Mouse (Mus musculus): ENCODE results near the gene Ccnt1.

DNA sequence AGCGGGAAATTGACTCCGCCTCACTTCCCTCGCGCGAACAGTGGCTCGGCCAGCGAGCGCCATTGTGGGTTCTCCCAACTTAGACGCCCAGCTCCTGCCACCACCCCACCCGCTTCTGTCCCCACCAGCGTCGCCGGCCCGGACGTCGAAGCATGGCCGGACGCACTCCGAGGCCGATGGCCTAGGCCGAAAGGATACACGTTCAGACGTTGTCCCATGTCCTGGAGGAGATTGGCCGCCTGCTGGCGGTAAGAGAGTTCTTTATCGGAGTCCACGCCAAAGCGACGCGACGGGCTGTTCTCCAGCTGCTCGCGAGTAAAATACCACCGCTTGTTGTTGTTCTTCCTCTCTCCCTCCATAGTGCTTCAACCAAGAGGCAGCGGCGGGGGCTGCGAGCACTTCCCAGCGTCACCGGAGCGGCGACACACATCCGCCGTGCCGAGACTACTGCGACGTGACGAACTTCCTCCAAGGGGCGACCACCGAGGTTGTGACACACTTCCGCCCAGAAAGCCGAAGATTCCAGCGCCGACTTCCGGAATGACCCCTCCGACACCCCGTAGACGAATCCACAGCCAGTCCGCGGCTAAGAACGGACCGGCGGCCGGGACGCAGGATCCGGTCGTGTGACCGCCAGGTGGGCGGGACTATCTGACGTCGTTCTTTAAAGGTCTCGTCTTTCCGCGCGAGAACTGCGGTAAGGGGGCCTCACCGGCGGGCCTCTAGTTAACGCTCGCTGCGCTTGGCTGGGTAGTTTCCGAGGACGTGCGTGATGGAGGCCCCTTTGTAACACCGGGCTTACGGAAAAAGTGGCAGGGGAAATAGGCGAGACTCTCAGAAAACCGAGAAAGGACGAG, 3.2 kb downstream of the Ccnt1 start:
- TF ChIP-seq CTCF (IDR thresholded peaks at IDR 0.05; ENCODE audit: insufficient read depth, low read depth, low read length) (peak; percentile 28; the same call in 1 of the 2 replicates), POLR2A (IDR thresholded peaks at IDR 0.05; ENCODE audit: insufficient read depth, low read depth, low read length) (peak; percentile 91)
